Mouse (Mus musculus) urinary bladder, postnatal 10 days (tissue): ENCODE results near the gene Scml4.

ENCODE experiments used
- DNase-seq: peaks from one replicate; pipeline ENCODE4 v3.0.0; 2022; ENCODE audit warnings: low spot score

Scml4 gene

DNA sequence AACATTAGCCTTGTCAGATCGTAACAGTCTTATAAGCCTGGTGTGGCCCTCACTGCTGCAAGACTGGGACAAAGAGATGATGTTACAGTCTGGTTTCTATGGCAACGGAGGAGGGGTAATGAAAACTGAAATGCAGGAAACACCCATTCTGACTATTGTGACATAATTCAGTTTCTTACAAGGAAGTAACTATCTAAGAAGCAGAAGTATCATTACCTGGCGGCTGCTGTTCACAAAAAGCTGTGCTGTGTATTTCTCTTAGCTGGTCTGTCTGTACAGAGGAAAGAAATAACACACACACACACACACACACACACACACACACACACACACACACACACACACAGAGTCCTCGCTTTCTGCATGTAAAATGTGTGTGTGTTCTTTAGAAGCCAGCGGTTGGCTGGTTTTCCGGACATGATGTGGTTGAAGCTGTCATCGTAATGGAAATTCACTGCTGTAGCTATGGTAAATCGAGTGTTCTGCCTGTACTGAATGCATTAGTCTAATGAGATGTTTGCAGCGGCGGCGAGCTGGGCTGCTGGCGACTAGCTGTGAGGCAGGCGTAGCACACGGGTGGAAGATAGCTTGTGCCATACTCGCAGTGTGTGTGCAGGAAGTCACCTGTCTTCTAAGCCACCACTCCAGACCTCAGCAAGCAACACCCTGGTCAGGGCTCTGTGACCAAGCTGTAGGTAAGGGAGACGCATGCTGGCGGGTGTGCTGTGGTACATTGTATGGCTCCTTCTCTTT is at the start of gene Scml4:
Scml4 (plus strand) TSS at position 212 of the 753 bp plus-strand sequence.
- no peak for DNase-seq

DNA sequence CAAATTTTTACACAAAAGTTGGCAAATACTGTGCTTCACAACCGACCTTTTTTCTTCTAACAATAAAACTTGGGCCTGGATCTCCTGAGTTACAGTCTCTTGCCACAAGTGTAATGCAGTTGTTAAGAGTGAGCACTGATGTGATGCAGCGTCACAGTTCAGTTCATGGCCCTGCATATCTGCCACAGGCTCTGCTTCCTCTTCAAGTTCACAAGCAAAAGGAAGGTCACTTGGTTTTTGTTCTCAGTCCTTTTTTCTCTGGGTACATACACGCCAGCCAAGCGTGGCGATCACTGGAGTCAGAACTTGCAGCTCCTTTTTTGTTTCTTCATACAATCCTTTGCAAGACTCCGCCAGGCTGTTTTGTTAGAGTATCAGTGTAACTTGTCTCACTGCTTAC is 34.2 kb upstream of the Scml4 start:
- DNase-seq, result no peak

DNA sequence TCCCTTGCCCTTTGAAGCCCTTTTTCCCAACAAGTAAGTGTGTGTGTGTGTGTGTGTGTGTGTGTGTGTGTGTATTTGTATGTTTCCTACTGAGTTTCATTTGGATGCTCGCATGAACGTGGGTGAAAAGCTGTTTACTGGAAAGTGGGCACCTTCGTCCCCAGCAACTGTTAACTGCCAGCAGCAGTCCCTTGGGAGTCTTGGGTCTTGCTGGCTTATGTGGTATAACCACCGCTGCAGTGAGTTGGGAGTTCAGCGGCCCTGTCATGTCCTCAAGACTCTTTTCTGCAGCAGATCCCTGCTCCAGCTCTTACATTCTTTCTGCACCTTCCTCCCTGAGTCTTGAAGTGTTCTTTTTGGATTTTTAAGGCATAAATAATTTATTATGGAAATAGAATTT is 33.0 kb upstream of the Scml4 start:
- no peak for DNase-seq

DNA sequence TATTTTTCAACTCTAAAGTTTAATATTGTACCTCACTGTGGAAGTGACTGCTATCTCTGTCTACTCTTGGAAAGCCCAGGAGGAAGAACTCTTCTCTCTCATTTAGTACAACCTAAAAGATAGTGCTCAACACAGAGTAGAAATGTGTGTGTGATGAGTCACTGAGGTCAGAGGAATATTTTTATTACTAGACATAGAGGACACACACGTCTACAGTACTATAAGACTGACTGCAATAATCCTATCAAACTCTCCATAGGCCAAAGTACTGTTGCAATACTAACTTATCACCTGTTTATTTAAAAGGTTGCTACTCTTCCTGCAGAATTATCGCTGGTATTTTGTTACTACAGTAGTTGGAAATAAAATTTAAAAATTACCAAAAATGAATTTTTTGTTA is 30.2 kb upstream of the Scml4 start:
- DNase-seq, result no peak

DNA sequence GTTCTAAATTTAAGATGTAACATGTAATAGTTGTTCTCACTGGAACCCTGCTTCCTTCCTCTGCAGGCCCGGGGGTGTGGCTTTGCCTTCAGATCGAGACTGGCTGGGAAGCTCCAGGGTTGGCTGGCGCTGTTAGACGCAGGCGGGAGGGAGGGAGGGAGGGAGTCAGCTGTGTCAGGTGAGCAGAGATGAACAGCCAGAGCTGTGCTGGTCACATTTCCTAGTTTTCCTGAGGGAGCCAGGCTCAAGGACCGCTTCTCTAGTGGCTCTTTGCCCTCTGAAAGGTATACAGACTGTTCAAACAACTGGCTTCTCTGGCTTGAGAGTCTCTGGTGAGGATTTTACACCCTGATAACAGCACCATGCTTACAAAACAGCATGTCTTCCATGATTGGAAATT is 29.8 kb upstream of the Scml4 start:
- DNase-seq, result no peak

DNA sequence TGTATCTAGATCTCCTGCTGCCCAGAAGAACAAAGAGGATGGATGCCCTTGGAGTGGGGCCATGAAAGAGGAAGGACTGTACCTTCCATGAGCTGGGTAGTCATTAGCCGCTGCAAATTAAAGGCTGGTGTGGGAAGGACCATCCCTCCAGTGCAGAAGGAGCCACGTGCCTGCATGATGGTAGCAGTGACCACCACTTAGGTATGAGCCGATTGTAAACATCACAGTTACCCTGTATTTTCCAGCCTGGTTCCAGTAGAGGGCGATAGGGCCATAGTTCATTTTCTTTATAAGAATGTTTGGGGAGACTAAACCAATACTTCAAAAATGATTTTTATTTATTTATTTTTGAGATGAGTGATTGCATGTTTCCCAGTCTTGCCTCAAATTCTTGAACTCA is 27.5 kb upstream of the Scml4 start:
- DNase-seq, result no peak

DNA sequence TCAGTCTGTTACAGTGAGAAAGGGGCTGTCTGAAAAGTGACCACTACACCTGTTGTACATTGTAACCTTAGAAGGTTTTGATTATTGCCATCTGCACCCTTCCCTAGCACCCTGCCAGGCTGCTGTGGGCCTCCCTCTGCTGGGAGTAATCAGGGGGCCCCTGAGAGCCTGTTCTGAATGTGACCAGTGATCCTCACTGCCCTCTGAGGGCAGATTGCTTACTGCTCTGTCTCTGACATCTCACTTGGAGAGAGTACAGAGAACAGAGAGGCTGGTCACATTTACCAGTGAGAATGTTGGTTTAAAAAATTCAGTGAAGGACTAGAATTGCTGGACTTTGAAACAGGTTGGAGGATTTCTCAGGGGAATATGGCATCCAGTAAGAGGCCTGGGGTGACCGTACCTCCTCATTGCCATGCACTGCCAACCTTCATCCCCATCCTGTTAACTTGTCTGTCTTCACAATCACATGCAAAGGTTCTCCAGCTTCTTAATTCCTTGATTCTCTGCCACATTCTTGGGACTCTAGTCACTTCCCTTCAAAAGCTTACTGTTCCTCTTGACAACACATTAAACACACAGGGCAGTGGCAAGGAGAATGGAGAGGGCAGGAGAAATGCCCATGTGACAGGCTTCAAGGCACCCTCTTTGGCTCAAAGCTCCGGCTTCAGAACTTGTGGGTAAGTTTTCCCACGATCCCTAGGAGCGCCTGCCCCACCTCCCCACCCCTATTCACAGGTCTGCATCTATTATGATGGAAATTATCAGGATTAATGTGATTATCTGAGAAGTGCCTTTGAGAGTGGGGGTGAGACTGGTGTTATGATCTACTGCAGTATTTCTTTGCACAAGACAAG is 26.1 kb upstream of the Scml4 start:
- no peak for DNase-seq

DNA sequence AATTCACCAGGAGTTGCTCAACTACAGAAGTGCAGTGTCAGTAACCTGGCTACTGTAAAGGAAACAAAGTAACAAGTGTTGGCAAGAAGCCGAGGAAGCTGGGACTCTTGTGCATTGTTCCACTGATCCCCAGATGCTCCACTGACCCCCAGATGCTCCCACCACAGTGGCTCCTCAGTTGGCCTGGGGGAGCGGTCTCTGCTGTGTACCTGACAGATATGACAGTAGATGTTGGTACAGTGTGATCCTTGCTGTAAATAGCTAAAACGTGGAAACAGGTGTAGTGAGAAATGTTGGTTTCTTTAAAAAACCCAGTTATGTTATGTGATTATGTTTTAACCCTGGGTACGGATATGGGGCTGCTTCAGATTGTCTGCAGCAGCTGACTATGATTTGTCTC is 22.1 kb upstream of the Scml4 start:
- DNase-seq, result no peak

DNA sequence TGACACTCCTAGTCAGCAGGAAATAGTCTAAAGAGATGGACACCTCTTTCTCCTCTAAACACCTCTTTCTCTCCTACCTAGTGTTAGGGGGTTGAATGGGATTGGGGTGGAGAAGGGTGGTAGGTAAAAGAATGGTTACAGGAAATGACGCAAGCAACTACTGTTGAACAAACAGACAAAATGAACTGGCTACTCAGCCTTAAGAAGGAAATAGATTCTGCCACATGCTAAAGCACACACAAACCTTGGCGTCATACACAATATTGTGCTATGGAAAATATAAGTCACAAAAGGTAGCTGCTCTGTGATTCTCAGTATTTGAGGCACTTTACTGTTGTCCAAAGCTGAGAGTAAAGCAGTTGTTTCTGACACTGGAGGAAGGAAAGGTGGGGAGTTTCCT is 21.4 kb upstream of the Scml4 start:
- no peak for DNase-seq

DNA sequence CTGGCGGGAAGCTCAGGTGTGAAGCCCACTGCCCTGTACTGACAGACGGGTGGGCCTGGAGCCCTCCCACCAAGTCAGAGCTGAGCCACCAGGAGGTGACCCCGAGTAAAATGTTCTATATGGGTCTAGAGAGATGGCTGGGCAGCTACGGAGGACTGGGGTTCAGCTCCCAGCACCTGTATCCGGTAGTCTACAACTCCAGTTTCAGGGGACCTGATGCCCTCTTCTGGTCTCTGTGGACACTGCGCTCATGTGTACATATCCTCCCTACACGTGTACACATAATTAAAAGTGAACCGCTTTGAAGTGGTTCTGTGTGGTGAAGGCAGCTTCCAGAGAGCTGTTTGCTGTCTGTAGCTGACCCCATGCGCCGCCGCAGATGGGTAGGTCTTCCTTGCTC is 20.1 kb upstream of the Scml4 start:
- DNase-seq, result no peak

DNA sequence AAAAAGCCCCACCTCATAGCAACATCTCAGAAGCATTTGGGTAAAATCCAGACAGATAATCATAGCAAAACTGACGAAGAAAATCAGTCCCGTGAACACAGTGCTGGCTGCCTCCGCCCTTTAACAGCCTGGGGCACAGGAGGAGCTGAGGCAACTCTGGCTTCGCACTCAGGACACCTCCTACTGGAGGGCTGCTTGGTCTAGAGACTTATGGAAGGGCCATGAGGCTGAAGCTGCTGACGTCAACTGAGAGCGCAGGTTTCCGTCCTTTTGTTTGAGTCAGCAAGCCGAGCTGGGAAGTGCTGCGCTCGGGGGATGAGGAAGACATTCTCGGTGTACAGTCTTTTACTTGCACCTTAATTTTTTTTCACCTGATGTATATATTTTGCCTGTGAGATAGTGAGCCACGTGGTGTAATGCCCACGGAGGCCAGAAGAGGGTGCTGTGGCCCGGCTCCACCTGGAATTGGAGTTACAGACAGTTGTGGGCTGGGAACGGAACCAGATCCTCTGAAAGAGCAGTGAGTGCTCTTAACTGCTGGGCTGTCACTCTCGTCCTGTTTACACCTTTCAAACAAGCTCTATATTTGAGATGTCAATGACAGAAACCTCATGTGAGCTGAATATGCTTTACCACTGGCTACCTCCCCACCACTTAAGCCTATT is 18.5 kb upstream of the Scml4 start:
- no peak for DNase-seq

DNA sequence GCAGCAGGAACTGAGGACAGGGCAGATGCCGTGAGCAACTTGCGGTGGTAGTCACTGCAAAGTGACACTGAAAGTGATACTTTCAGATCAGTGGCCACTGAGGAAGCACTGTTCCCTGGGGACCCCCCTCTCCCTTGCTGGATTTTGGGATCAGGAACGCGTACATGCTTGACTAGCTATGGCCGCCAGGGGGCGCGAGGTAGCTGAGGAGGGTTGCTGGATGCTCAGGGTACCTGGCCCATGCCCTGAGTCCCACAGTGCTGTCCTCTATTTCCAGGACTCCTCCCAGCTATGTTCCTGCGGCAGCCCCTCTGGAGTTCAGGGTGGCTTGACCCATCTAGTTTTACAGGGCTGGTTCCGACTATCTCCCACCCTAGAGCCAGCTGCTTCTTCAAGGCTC is 17.8 kb upstream of the Scml4 start:
- DNase-seq, result peak; percentile 55

DNA sequence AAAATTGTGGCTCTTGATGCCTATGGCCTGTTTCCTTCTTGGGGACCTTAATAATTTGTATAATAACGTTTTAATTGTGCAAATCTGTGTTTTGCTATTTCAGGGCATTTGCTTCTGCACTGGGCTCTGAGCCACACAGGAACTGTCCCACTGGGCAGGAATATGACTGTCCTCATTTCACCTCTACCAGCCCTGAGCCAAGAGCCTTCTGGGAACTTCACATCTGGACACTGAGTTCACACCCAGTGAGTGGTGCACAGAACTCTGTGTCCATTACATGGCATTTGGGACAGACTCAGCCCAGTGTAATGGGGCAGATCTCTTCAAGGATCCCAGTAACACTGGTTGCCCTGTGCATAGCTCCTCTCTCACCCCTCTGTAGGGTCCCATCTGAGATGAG is 16.8 kb upstream of the Scml4 start:
- DNase-seq, result no peak

DNA sequence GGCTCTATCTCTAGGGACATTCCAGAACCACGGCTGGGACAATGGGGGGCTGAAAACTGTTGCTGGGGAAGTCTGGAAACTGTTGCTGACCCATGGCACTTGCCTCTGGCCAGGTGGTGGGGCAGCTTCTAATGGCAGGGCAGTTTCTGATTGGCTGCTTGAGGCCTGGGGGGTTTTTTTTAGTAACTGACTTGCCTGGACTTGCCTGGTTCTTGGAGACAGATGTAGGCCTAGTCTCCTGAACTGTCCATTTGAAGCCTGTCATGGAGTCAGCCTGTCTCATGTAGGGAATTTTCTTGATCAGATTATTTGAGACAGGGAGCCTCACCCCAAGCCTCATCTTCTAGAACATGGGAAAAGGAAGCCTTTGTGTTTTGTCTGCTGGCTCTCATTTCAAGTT is 14.7 kb upstream of the Scml4 start:
- DNase-seq, result no peak

DNA sequence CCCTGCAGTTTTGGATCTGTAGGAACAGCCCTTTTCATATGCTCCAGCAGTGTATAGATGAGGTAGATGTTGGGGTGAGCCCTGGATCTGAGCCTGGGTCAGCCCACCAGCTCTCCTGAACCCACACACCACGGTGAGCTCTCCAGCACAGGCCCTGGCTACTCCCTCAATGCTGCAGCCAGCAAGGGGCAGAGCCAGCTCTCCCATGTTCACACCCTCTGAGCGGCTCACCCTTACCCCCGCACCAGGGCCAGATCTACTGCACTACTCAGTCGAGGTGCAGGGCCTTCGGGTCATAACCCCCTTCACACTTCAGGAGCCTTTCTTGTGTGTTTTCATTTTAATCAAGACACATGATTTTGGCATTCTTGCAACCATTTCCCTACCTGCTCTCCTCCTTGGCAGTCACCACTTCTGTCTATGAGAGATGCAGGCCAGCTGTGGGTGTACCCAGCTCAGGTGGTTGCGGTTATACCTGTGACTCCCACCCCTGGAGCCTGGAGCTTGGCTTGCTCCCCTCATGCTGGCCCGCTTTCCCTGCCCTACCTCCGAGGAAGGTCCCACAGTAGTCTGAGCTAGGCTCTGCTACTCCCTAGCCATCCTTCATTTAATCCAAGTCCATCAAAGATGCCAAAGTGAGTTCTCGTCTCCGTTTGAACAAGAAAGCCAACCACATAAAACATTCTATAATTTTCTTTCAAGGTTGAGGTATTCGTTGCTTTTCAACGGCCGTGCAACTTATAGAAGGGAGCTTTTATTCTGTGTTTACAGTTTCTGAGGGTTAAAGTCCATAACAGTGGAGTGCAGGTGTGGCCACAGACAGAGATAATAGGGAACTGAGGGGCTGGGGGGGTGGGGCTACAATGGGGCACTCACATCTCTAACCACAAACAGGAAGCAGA is 11.7 kb upstream of the Scml4 start:
- DNase-seq, result no peak

DNA sequence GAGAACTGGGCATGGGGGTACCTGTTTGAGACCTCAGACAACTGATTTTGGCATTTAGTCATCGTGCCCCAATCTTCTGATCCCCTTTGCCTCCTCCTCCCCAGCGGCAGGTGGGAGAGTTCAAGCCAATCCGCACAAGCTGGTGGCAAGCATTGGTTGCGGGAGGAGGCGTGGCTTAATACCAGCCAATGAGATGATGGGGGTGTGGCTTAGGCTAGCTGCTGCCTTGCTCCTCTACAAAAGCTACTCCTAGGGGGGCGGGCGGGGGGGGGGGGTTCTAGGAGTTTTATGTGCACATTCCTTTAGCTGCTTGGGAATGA is 11.1 kb upstream of the Scml4 start:
- no peak for DNase-seq

DNA sequence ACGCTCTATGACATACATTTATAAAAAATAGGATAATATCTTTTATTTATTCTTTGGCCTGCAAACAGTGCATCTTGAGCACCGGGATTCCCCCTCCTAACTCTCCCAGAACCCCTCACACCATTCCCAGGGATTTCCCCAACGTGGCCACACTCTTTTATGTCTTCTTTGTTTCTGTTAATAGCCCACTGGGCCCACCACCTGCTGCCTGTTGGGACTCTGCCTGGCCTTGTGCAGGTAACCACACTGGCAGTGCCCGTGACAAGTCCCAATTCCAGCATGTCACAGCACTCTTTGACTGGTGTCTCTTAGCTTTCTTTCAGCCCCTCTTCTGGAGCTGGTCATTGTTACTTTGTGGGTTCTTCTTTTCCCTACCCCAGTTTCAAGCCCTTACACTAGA is 5.3 kb upstream of the Scml4 start:
- no peak for DNase-seq

DNA sequence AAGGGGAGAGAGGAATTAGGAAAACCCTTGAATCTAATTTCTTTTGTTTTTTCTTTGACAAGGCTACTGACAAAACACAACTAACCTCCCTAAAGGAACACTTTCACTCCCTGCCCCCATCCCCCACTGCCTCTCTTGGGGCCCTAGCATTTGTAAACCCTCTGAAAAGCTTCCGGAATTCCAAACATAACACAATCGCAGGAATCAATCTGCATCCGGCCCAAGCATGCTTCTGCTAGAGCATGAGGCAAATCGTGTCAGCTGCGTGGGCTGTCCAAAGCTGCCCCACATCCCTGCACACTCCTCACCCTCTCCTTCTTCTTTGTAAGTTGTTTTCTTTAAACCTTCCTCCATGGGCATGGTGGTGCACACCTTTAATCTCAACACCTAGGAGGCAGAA is 4.9 kb upstream of the Scml4 start:
- DNase-seq, result no peak

DNA sequence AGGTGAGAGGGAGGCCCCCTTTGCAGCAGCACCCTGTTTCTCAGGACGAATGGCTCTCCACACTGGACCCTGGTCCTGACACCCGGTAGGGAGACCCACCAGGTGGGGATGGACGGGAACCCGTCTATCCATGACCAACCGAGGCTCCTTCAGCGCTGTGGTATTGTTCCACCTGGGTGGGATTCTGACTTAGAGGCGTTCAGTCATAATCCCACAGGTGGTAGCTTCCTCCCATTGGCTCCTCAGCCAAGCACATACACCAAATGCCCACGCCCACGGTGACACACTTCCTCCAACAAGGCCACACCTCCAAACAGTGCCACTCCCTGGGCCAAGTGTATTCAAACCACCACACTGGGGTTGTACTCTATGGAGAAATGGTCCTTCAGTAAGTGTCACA is 3.6 kb upstream of the Scml4 start:
- no peak for DNase-seq

DNA sequence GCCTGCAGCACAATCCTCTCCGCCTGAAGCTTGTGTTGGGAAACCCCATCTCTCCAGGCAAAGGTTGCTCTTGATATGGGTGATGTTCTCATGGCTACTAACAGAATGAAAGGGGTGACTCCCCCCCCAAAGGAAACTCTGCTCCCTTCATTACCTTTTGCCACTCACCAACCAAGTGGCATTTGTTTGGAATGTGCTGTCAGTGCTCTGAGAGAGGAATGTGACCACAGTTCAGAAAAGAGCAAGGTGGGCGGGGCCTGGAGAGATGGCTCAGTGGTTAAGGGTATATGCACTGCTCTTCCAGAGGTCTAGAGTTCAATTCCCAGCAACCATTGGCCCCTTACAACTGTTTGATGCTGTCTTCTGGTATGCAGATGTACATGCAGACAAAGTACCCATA is 3.1 kb upstream of the Scml4 start:
- no peak for DNase-seq

DNA sequence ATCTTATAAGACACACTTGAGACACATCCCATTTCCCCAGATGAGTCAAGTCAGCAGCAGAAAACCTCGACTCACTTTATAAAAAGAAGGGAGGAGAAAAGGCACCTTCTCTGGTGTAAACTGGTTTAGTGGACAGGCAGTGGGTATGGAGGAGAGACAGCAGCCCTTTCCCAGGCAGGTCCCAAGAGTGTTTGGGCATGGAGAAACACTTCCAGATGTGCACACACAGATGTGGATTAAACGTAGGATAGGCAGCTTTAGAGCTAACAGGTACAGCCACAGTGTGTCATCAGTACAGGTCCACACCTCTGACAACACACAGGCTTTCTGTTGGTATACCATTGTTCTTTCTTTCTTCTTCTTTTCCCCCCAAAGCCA is 400 bp upstream of the Scml4 start:
- no peak for DNase-seq

DNA sequence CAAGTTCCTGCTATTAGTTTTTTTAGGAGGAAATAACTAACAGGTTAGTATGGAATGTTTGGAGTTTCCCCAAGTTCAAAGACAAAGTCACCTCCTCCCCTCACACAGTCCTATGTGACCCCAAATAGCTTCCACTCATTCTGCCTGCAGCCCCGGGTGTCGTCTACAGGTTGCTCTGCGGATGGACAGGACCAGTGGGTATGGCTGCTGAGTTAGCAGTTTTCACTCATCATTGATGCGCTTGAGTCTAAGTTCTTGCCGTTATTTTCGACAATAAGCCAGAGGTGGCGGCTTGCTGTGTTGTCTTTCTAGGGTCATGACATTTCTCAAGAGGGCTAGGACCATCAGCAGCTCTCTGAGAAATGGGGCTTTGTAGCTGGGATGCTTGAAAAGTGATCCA is 1.3 kb downstream of the Scml4 start:
- DNase-seq, result no peak
